Mouse (Mus musculus) liver, adult (tissue): ENCODE measurements at regions not wholly inside any gene's neighbourhood (a gene's known extent, or its start where the extent isn't known, plus 50 kb on each side); places are given as distances from the start of the nearest gene placed in this dataset.

Experiments
- GATA4 ChIP-seq: IDR thresholded peaks from 2 replicates; pipeline ENCODE4 v1.6.1; 2014; ENCODE audit warnings: mild to moderate bottlenecking, low read length; ENCODE audit not compliant: insufficient replicate concordance

- TF ChIP-seq GATA4, result no peak
These were observed 60.5 kb downstream of the Rsl24d1 start for GRCm38 (mm10) chr9:73173589-73174247.

GRCm38 (mm10) chr9:73176645-73177044, 63.4 kb downstream of the Rsl24d1 start:
- no peak for TF ChIP-seq GATA4

GRCm38 (mm10) chr9:73183356-73183755, 70.1 kb downstream of the Rsl24d1 start:
- no peak for TF ChIP-seq GATA4

GRCm38 (mm10) chr9:73184908-73185307, 71.7 kb downstream of the Rsl24d1 start:
- TF ChIP-seq GATA4, result no peak

- no peak for TF ChIP-seq GATA4
These were observed 79.1 kb downstream of the Rsl24d1 start for GRCm38 (mm10) chr9:73192271-73192785.

- TF ChIP-seq GATA4, result no peak
These were observed 85.2 kb downstream of the Rsl24d1 start for GRCm38 (mm10) chr9:73198261-73199085.

GRCm38 (mm10) chr9:73223111-73223510, 109.9 kb downstream of the Rsl24d1 start:
- TF ChIP-seq GATA4, result no peak

- TF ChIP-seq GATA4, result no peak
These were observed 127.0 kb downstream of the Rsl24d1 start for GRCm38 (mm10) chr9:73240188-73240587.

GRCm38 (mm10) chr9:73242521-73243308, 129.5 kb downstream of the Rsl24d1 start:
- TF ChIP-seq GATA4, result no peak

- TF ChIP-seq GATA4, result no peak
These were observed 131.0 kb downstream of the Rsl24d1 start for GRCm38 (mm10) chr9:73244177-73244576.

- no peak for TF ChIP-seq GATA4
These were observed 132.3 kb downstream of the Rsl24d1 start for GRCm38 (mm10) chr9:73245524-73245923.

- TF ChIP-seq GATA4, result no peak
These were observed 144.9 kb downstream of the Rsl24d1 start for GRCm38 (mm10) chr9:73258171-73258570.

GRCm38 (mm10) chr9:73258640-73259039, 145.4 kb downstream of the Rsl24d1 start:
- TF ChIP-seq GATA4, result no peak

GRCm38 (mm10) chr9:73262711-73263110, 149.5 kb downstream of the Rsl24d1 start:
- TF ChIP-seq GATA4, result no peak

GRCm38 (mm10) chr9:73270249-73270648, 157.0 kb downstream of the Rsl24d1 start:
- TF ChIP-seq GATA4, result no peak
